Mouse (Mus musculus): Measurements from ENCODE around the gene E130114P18Rik. TPM values are rescaled to one million over a fixed set of nuclear protein-coding genes. Genes with fewer than 3 reads are reported as not detected.
A peak's percentile ranks its signal among the peaks of the same experiment; 100 is the strongest.

The E130114P18Rik gene
- total and polyA plus RNA-seq, 2 experiments from 2014 or later, result 13.5 to 13.7 TPM

DNA sequence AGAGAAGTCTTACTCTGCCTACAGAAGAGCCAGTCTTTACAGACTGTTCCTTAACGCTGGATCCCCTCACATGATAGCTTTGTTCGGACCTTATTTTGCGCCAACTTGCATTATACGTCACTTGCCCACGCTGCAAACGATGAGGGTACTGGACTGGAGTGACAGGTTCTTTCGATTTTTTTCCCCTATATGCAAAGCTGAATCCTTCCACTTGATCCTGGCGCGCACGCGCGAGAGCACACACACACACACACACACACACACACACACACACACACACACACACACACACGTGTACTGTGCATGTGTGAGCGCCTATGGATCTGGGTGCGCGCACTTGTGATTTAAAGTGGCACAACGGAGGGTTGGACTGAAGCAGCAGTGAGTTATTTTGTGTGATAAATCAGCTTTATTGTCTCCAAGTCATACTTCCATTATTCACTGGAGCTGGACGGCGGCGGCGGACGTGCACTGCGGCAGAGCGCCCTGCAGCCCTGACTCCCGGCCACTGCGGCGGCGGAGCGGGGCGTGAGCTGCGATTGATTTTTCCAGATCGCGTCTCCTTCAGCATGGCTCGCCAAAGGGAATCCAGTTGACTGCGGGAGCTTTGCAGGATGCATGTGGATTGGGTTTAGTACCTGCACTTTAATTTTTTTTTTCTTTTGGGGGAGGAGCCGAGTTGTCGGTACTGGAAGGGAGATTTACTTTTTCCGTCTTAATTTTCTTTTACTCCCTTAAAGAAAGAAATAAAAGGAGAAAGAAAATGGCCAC lies 20.5 kb downstream of the E130114P18Rik start:
- DNase-seq (ENCODE audit: low spot score), result peak; percentile 68
- Histone ChIP-seq H3K4me2 (ENCODE audit: low read depth, low read length, poor library complexity, severe bottlenecking) (peak overlapping the region; percentile 73), H3K4me3 (ENCODE audit: low read depth, low read length) (peak overlapping the region; percentile 54), H3K27ac (ENCODE audit: low read depth, low read length) (peak overlapping the region; percentile 80), H3K27me3 (ENCODE audit: insufficient read depth, low read length) (peaks cover 24% of the 10 kb centered on the region), H3K9ac (replicated peaks; ENCODE audit: low read length, poor library complexity, severe bottlenecking) (peak overlapping the region; percentile 75), H3K4me1 (ENCODE audit: insufficient read depth, low read length) (no peaks in the 10 kb centered on the region; the same call in 1 of the 2 replicates), H3K9me3 (ENCODE audit: low read length) (no peaks in the 10 kb centered on the region), H3K36me3 (ENCODE audit: insufficient read depth, low read length) (no peaks in the 10 kb centered on the region)
- TF ChIP-seq CTCF (IDR thresholded peaks at IDR 0.05), result no peak
- under 1% methylated on average over 38 of the region's 38 CpGs for WGBS
- ATAC-seq (ENCODE audit: low FRiP score), result peak; percentile 81

GRCm38 (mm10) chr4:97754241-97754640 lies 23.6 kb downstream of the E130114P18Rik start:
- no peak for DNase-seq (ENCODE audit: low spot score)
- no peak overlapping the region for H3K27ac ChIP-seq (ENCODE audit: low read depth, low read length)

DNA sequence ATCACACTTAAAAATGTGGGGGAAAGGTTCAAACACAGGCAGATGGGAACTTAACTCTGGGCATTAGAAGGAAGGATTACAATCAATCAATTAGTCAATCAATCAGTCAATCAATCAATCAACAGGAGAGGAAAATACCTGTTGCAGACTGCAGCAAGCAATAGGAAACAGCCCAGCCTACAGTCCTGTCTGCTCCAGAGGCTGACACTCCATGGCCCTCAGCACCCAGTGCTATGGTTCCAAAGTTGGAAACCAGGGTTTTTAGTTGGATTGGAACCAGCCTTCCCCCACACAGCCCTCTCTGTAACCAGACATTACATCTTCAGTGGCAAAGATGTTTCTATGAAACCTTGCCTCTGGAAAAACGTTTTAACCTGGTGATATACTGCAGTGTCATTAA lies 24.4 kb downstream of the E130114P18Rik start:
- WGBS, result 39% methylated on average over 1 of the region's 1 CpGs
- Histone ChIP-seq H3K4me2 (ENCODE audit: low read depth, low read length, poor library complexity, severe bottlenecking) (no peak overlapping the region), H3K4me3 (ENCODE audit: low read depth, low read length) (no peak overlapping the region), H3K36me3 (ENCODE audit: insufficient read depth, low read length) (no peaks in the 10 kb centered on the region), H3K9ac (replicated peaks; ENCODE audit: low read length, poor library complexity, severe bottlenecking) (no peak overlapping the region), H3K4me1 (ENCODE audit: insufficient read depth, low read length) (peaks cover 8% of the 10 kb centered on the region; the same call in 1 of the 2 replicates), H3K9me3 (ENCODE audit: low read length) (no peaks in the 10 kb centered on the region), H3K27me3 (ENCODE audit: insufficient read depth, low read length) (peaks cover 44% of the 10 kb centered on the region), H3K27ac (ENCODE audit: low read depth, low read length) (no peak overlapping the region)
- no peak for DNase-seq (ENCODE audit: low spot score)
- TF ChIP-seq CTCF (IDR thresholded peaks at IDR 0.05), result no peak
- ATAC-seq (ENCODE audit: low FRiP score), result no peak

More at GRCm38 (mm10) chr4:97754241-97754640, 23.6 kb downstream of the E130114P18Rik start:
- Histone ChIP-seq H3K4me1 (ENCODE audit: insufficient read depth, low read length) (peaks cover 8% of the 10 kb centered on the region; the same call in 1 of the 2 replicates), H3K4me2 (ENCODE audit: low read depth, low read length, poor library complexity, severe bottlenecking) (no peak overlapping the region), H3K4me3 (ENCODE audit: low read depth, low read length) (no peak overlapping the region), H3K27me3 (ENCODE audit: insufficient read depth, low read length) (peaks cover 44% of the 10 kb centered on the region), H3K36me3 (ENCODE audit: insufficient read depth, low read length) (no peaks in the 10 kb centered on the region), H3K9ac (replicated peaks; ENCODE audit: low read length, poor library complexity, severe bottlenecking) (no peak overlapping the region), H3K9me3 (ENCODE audit: low read length) (no peaks in the 10 kb centered on the region)
- ATAC-seq (ENCODE audit: low FRiP score), result no peak
- 34% methylated on average over 12 of the region's 12 CpGs for WGBS
- no peak for TF ChIP-seq CTCF (IDR thresholded peaks at IDR 0.05)

GRCm38 (mm10) chr4:97752276-97753010 lies 25.4 kb downstream of the E130114P18Rik start:
- H3K27ac ChIP-seq (ENCODE audit: low read depth, low read length), result peak overlapping the region; percentile 60
- no peaks in the 10 kb centered on the region for H3K9me3 ChIP-seq (ENCODE audit: low read length)
- no peak for TF ChIP-seq CTCF (IDR thresholded peaks at IDR 0.05)
- no peaks in the 10 kb centered on the region for H3K36me3 ChIP-seq (ENCODE audit: insufficient read depth, low read length)
- H3K4me3 ChIP-seq (ENCODE audit: low read depth, low read length), result peak overlapping the region; percentile 37
- no peak for ATAC-seq (ENCODE audit: low FRiP score)
- peak overlapping the region; percentile 72 for H3K4me2 ChIP-seq (ENCODE audit: low read depth, low read length, poor library complexity, severe bottlenecking)
- 0 out of 2 replicates have a peak, but pooled peaks cover 8% of the 10 kb centered on the region for H3K4me1 ChIP-seq (ENCODE audit: insufficient read depth, low read length)
- no peak for DNase-seq (ENCODE audit: low spot score)
- H3K9ac ChIP-seq (replicated peaks; ENCODE audit: low read length, poor library complexity, severe bottlenecking), result no peak overlapping the region
- WGBS, result 30% methylated on average over 5 of the region's 5 CpGs
- H3K27me3 ChIP-seq (ENCODE audit: insufficient read depth, low read length), result peaks cover 44% of the 10 kb centered on the region

DNA sequence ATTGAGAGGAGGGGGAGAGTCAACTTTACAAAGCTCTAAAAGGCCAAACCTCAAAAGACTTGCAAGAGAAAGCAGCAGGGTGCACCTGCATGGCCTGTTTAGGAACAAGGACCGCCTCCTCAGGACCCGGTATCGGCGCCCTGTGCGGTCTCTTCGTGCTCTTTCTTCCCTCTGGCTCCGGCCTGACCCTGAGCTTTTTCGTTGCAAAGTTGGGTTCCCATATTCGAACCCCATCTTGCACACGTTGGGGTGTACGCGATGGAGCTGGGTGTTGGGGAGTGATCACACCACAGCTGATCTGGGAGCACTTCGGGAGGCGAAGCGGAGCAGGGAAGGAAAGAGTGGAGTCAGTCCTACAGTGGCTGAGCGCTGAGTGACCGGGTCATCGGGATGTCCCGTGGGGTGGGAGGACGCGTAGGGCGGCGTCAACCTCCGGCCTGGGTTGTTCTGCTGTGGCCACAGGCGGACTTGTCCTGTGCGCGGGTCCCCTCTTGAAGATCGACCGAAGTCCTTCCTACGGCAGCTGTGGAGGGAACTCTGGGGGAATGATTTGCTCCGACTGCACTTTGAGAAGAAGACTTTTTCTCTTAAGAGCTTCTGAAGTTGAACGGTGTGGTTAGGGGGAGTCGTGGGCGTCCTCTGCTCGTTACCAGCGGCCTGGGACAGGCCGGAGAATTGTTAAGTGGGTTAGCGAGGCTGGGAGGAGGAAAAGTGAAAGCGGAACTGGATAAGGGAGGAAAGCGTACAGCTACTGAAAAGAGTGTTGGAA lies 26.2 kb downstream of the E130114P18Rik start:
- no peaks in the 10 kb centered on the region for H3K9me3 ChIP-seq (ENCODE audit: low read length)
- no peak for TF ChIP-seq CTCF (IDR thresholded peaks at IDR 0.05)
- H3K36me3 ChIP-seq (ENCODE audit: insufficient read depth, low read length), result no peaks in the 10 kb centered on the region

More for the DNA sequence above, 26.2 kb downstream of the E130114P18Rik start:
- Histone ChIP-seq H3K4me2 (ENCODE audit: low read depth, low read length, poor library complexity, severe bottlenecking) (peak overlapping the region; percentile 72), H3K27me3 (ENCODE audit: insufficient read depth, low read length) (peaks cover 44% of the 10 kb centered on the region), H3K27ac (ENCODE audit: low read depth, low read length) (peak overlapping the region; percentile 60), H3K4me3 (ENCODE audit: low read depth, low read length) (peak overlapping the region; percentile 37), H3K9ac (replicated peaks; ENCODE audit: low read length, poor library complexity, severe bottlenecking) (peak overlapping the region; percentile 42), H3K4me1 (ENCODE audit: insufficient read depth, low read length) (0 out of 2 replicates have a peak, but pooled peaks cover 8% of the 10 kb centered on the region)
- ATAC-seq (ENCODE audit: low FRiP score) (peak; percentile 71), DNase-seq (ENCODE audit: low spot score) (peak; percentile 42)
- WGBS, result 3% methylated on average over 40 of the region's 40 CpGs
